ENCODE assay signal across 8 mouse cellular contexts in the genomic region with DNA sequence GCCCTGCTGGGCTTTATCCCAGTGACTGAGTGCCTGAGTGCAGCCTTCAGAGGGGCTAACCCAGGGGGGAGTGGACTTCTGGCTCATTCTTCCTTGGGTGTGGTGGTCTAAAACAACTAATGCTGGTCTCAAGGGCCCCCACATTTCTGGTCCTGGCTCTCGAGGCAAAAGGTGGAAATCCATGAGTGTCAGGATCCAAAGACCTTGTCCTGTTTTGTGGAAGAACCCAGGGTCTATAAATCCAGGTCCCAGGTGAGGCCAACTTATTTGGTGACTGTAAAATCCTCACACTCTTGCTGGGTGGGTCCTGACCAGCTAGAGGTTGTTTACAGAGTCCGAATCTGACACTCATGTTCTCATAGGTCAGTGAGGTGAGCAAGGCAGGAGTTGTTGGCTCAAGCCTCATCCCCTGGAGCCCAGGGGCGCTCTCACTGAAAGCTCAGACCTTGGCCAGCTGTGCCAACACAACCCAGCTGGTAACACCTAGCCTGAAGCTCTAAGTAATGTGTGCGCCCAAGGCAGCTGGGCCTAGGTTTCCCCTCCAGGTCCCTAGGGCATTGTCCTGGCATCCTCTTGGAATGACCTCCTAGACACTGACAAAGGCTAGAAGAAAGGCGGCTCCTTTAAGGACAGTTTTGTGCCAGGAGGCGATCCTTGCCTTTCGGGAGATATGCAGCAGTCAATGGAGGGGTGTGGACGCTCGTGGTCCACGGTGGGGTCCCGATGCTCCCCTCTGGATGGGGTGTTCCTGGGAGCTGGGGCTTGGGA. TPM values are rescaled to one million over a fixed set of nuclear protein-coding genes. Genes with fewer than 3 reads are reported as not detected.
DNase-seq lines count a peak whose midpoint lies in the region; ATAC-seq and TF ChIP-seq lines count a peak whose summit lies in the region.

No protein-coding gene starts in this region.

- no peaks in the 10 kb centered on the region for H3K9me3 ChIP-seq in embryonic facial prominence, embryonic 13.5 days
- no peaks in the 10 kb centered on the region for H3K9me3 ChIP-seq in intestine, embryonic 14.5 days (ENCODE audit: control insufficient read depth, low read length)
- H3K9me3 ChIP-seq in liver, embryonic 15.5 days (replicated peaks): no peaks in the 10 kb centered on the region

- peaks cover 89% of the 10 kb centered on the region for H3K4me1 ChIP-seq in embryonic facial prominence, embryonic 13.5 days
- peaks cover 79% of the 10 kb centered on the region for H3K4me1 ChIP-seq in intestine, embryonic 14.5 days (replicated peaks; ENCODE audit: control insufficient read depth, insufficient read depth, low read length)
- H3K4me1 ChIP-seq in liver, embryonic 15.5 days (replicated peaks): peaks cover 66% of the 10 kb centered on the region

- no peak for ATAC-seq in embryonic facial prominence, embryonic 13.5 days (ENCODE audit: insufficient number of reproducible peaks, insufficient read depth, low FRiP score, low TSS enrichment, low read depth)
- ATAC-seq in intestine, embryonic 14.5 days (replicated peaks; ENCODE audit: low FRiP score, low TSS enrichment, low read depth): no peak
- ATAC-seq in liver, embryonic 15.5 days (ENCODE audit: insufficient read depth): no peak

- H3K36me3 ChIP-seq in embryonic facial prominence, embryonic 13.5 days: no peaks in the 10 kb centered on the region
- H3K36me3 ChIP-seq in intestine, embryonic 14.5 days (ENCODE audit: control insufficient read depth, insufficient read depth, low read length): no peaks in the 10 kb centered on the region
- H3K36me3 ChIP-seq in liver, embryonic 15.5 days (replicated peaks): no peaks in the 10 kb centered on the region

- no peak for DNase-seq in left cerebral cortex, adult 2 months (ENCODE audit: extremely low spot score in 1 of 2, low spot score in 2 of 2)
- DNase-seq in left cerebral cortex, postnatal 36 days (ENCODE audit: low spot score in 2 of 2): no peak
- peak; percentile 68 for DNase-seq in intestine, embryonic 14.5 days (ENCODE audit: low spot score)
- DNase-seq in ovary, postnatal 14 days (ENCODE audit: low spot score): no peak
- no peak for DNase-seq in layer of hippocampus, adult 9-10 months (ENCODE audit: low spot score)
- no peak for DNase-seq in frontal cortex, postnatal 14 days (ENCODE audit: low spot score in 2 of 2)

- H3K9ac ChIP-seq in embryonic facial prominence, embryonic 13.5 days: peak overlapping the region; percentile 67
- peak overlapping the region; percentile 35 for H3K9ac ChIP-seq in intestine, embryonic 14.5 days (ENCODE audit: low read length)
- no peak overlapping the region for H3K9ac ChIP-seq in liver, embryonic 15.5 days

- H3K4me2 ChIP-seq in embryonic facial prominence, embryonic 13.5 days: peak overlapping the region; percentile 59
- H3K4me2 ChIP-seq in intestine, embryonic 14.5 days (ENCODE audit: low read length): peak overlapping the region; percentile 49
- peak overlapping the region; percentile 46 for H3K4me2 ChIP-seq in liver, embryonic 15.5 days

- 26% methylated on average over 11 of the region's 11 CpGs for WGBS in embryonic facial prominence, embryonic 13.5 days
- WGBS in intestine, embryonic 14.5 days: 33% methylated on average over 11 of the region's 11 CpGs
- 24% methylated on average over 11 of the region's 11 CpGs for WGBS in liver, embryonic 15.5 days (ENCODE audit: insufficient replicate concordance)

- H3K27ac ChIP-seq in left cerebral cortex, adult 2 months: peak overlapping the region; percentile 71
- H3K27ac ChIP-seq in embryonic facial prominence, embryonic 13.5 days: peak overlapping the region; percentile 69
- peak overlapping the region; percentile 52 for H3K27ac ChIP-seq in intestine, embryonic 14.5 days (ENCODE audit: low read depth)
- H3K27ac ChIP-seq in liver, embryonic 15.5 days (replicated peaks): no peak overlapping the region

- TF ChIP-seq CTCF in left cerebral cortex, adult 2 months (IDR thresholded peaks at IDR 0.05): no peak

- no peaks in the 10 kb centered on the region for H3K27me3 ChIP-seq in embryonic facial prominence, embryonic 13.5 days
- H3K27me3 ChIP-seq in intestine, embryonic 14.5 days (replicated peaks; ENCODE audit: control insufficient read depth, insufficient read depth, low read length): no peaks in the 10 kb centered on the region
- H3K27me3 ChIP-seq in liver, embryonic 15.5 days: peaks cover 94% of the 10 kb centered on the region

- intact Hi-C loops in left cerebral cortex, adult 2 months (cut with DNase I): no loop called here
- intact Hi-C loops in left cerebral cortex, postnatal 36 days (cut with DNase I): no loop called here

- peak overlapping the region; percentile 33 for H3K4me3 ChIP-seq in left cerebral cortex, adult 2 months
- peak overlapping the region; percentile 29 for H3K4me3 ChIP-seq in embryonic facial prominence, embryonic 13.5 days
- peak overlapping the region; percentile 20; the same call in 1 of the 2 replicates for H3K4me3 ChIP-seq in intestine, embryonic 14.5 days (ENCODE audit: low read depth, low read length)
- H3K4me3 ChIP-seq in liver, embryonic 15.5 days (replicated peaks): no peak overlapping the region

RNA-seq across cellular contexts. Expression of gene Bahcc1, which starts 8.1 kb away (rescaled TPM):
- total RNA-seq in left cerebral cortex, adult 2 months (2021): 10 to 100 TPM; 20.6 to 21.3 TPM
- 10 to 100 TPM; 15.3 to 20.9 TPM for total RNA-seq in left cerebral cortex, postnatal 36 days (2021)
- 13.1 and 13.9 TPM in 2 replicates for polyA plus RNA-seq in embryonic facial prominence, embryonic 13.5 days (2015; fragmentation: Nextera tagmentation; extraction: Ambion mirVana)
- 12.1 and 12.7 TPM in 2 replicates for polyA plus RNA-seq in intestine, embryonic 14.5 days (2014; fragmentation: Nextera tagmentation; extraction: Ambion mirVana)
- 0.91 and 1.0 TPM in 2 replicates for polyA plus RNA-seq in liver, embryonic 15.5 days (2015; fragmentation: Nextera tagmentation; extraction: Ambion mirVana)
